Mouse (Mus musculus) ES-Bruce4 (cell line): ENCODE measurements at regions not wholly inside any gene's neighbourhood (a gene's known extent, or its start where the extent isn't known, plus 50 kb on each side); places are given as distances from the start of the nearest gene placed in this dataset.

ENCODE experiments used
- H3K27ac ChIP-seq: 2 replicates; pipeline ENCODE4 v1.5.1; 2012; ENCODE audit warnings: low read length, inconsistent platforms; ENCODE audit not compliant: insufficient read depth
- H3K27me3 ChIP-seq: 2 replicates; pipeline ENCODE4 v1.6.1; 2012; ENCODE audit warnings: mild to moderate bottlenecking, low read length, inconsistent platforms; ENCODE audit not compliant: control insufficient read depth, poor library complexity, insufficient read depth, severe bottlenecking
- H3K36me3 ChIP-seq: 2 replicates; pipeline ENCODE4 v1.6.1; 2012; ENCODE audit warnings: inconsistent platforms, mild to moderate bottlenecking, low read length, moderate library complexity; ENCODE audit not compliant: control insufficient read depth, poor library complexity, insufficient read depth, severe bottlenecking
- H3K4me1 ChIP-seq: one replicate; pipeline ENCODE4 v1.8.1; 2011; ENCODE audit warnings: low read length; ENCODE audit not compliant: control insufficient read depth, insufficient read depth
- H3K4me3 ChIP-seq: 2 replicates; pipeline ENCODE4 v1.5.1; 2011; ENCODE audit warnings: low read depth, mild to moderate bottlenecking, low read length
- H3K9ac ChIP-seq: 2 replicates; pipeline ENCODE4 v1.6.1; 2012; ENCODE audit warnings: low read depth, mild to moderate bottlenecking, inconsistent platforms; ENCODE audit not compliant: poor library complexity, severe bottlenecking
- H3K9me3 ChIP-seq: replicated peaks from 2 replicates; pipeline ENCODE4 v1.6.1; 2012; ENCODE audit warnings: mild to moderate bottlenecking, low read length, inconsistent platforms; ENCODE audit not compliant: control insufficient read depth, poor library complexity, insufficient read depth, severe bottlenecking
- CTCF ChIP-seq: IDR thresholded peaks from one replicate; pipeline ENCODE4 v1.8.1; 2011; ENCODE audit warnings: low read depth, low read length
- EP300 ChIP-seq: IDR thresholded peaks from 2 replicates; pipeline ENCODE4 v1.6.1; 2011; ENCODE audit warnings: low read depth, low read length; ENCODE audit not compliant: insufficient read depth
- POLR2A ChIP-seq: IDR thresholded peaks from one replicate; pipeline ENCODE4 v1.8.1; 2011; ENCODE audit warnings: low read length; ENCODE audit not compliant: insufficient read depth

DNA sequence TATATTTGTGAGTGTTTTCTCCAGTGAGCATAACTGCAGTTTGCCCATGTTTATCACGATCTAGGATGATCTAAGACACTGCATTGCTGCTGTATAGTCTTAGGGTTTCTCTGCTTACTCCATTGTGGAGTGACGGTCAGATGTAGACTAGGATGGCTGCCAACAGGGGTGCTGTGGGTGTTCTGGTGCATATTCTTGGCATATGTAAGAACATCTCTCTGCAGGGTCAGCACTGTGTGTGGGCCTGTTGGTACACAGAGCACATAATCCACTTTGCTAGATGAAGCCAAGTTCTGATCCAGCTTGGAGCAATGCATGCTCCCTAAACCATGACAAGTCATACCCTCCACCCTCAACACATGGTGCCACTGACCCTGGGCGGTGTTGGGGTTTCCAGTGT is 375.4 kb downstream of the Glrx3 start:
- Histone ChIP-seq H3K27ac (no peak overlapping the region), H3K36me3 (no peaks in the 10 kb centered on the region), H3K4me1 (no peaks in the 10 kb centered on the region), H3K4me3 (no peak overlapping the region), H3K9ac (no peak overlapping the region), H3K9me3 (0 out of 2 replicates have a peak, but pooled peaks cover 4% of the 10 kb centered on the region), H3K27me3 (no peaks in the 10 kb centered on the region)
- no peak for TF ChIP-seq POLR2A
- TF ChIP-seq EP300: no peak
- no peak for TF ChIP-seq CTCF

DNA sequence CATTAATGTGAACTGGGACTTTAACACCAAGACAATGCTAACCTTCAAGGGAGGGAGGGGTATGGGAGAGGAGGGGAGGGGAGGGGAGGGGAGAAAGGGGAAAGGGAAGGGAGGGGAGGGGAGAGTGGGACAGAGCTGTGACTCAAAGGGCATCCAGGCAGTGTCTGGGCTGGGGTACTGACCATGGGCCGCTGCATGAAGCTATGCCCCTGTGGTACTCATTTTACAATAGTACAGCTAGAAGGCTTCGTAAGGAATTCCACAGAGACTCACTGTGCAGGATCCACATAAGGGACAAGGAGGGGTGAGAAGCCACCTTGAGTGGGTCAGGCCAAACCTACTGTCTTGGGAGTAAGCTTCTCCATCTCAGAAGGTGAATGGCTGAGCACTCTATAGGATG is 403.1 kb downstream of the Glrx3 start:
- no peak for TF ChIP-seq EP300
- no peak for TF ChIP-seq POLR2A
- TF ChIP-seq CTCF: no peak
- Histone ChIP-seq H3K27me3 (no peaks in the 10 kb centered on the region), H3K27ac (no peak overlapping the region)

DNA sequence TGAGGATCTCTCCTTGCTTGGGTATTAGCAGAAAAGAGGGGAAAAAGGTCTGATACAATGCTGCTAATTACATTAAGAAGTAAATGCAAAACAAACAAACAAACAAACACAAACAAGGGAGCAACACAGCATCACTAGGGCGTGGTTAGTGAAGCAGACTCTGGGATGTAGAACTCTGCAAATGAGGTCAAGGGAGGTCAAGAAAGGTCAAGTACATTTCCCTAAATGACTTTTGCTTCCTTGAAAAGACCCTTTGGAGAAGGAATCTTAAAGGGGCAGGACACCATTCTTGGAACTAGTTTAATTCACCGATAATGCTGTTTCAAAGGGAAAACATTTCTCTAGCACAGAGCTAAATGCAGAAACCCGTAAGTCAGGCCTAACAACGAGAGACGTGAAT is 403.6 kb downstream of the Glrx3 start:
- Histone ChIP-seq H3K9me3 (no peaks in the 10 kb centered on the region), H3K27me3 (no peaks in the 10 kb centered on the region), H3K9ac (no peak overlapping the region), H3K4me1 (no peaks in the 10 kb centered on the region), H3K27ac (no peak overlapping the region), H3K36me3 (no peaks in the 10 kb centered on the region), H3K4me3 (no peak overlapping the region)
- TF ChIP-seq POLR2A: no peak
- no peak for TF ChIP-seq CTCF
- TF ChIP-seq EP300: no peak

More for the DNA sequence above, 403.1 kb downstream of the Glrx3 start:
- H3K36me3 ChIP-seq: no peaks in the 10 kb centered on the region
- no peaks in the 10 kb centered on the region for H3K9me3 ChIP-seq
- no peaks in the 10 kb centered on the region for H3K4me1 ChIP-seq
- no peak overlapping the region for H3K4me3 ChIP-seq
- H3K9ac ChIP-seq: no peak overlapping the region

- Histone ChIP-seq H3K27me3 (no peaks in the 10 kb centered on the region), H3K9ac (no peak overlapping the region), H3K27ac (no peak overlapping the region), H3K4me1 (no peaks in the 10 kb centered on the region), H3K36me3 (no peaks in the 10 kb centered on the region), H3K4me3 (no peak overlapping the region), H3K9me3 (no peaks in the 10 kb centered on the region)
- TF ChIP-seq POLR2A: no peak
- TF ChIP-seq CTCF: no peak
- no peak for TF ChIP-seq EP300
Observed at GRCm38 (mm10) chr7:137841456-137842100, 404.2 kb downstream of the Glrx3 start.

- Histone ChIP-seq H3K4me1 (no peaks in the 10 kb centered on the region), H3K27ac (no peak overlapping the region), H3K9ac (no peak overlapping the region), H3K36me3 (no peaks in the 10 kb centered on the region), H3K4me3 (no peak overlapping the region), H3K27me3 (no peaks in the 10 kb centered on the region), H3K9me3 (no peaks in the 10 kb centered on the region)
- TF ChIP-seq EP300 (no peak), CTCF (no peak), POLR2A (no peak)
Observed at GRCm38 (mm10) chr7:137847856-137848255, 410.4 kb downstream of the Glrx3 start.

- Histone ChIP-seq H3K4me1 (no peaks in the 10 kb centered on the region), H3K4me3 (no peak overlapping the region), H3K27me3 (no peaks in the 10 kb centered on the region), H3K9ac (no peak overlapping the region), H3K9me3 (no peaks in the 10 kb centered on the region), H3K36me3 (no peaks in the 10 kb centered on the region), H3K27ac (no peak overlapping the region)
- no peak for TF ChIP-seq CTCF
- no peak for TF ChIP-seq EP300
- no peak for TF ChIP-seq POLR2A
Observed at GRCm38 (mm10) chr7:137851061-137851460, 413.6 kb downstream of the Glrx3 start.
